Mouse (Mus musculus) frontal cortex, postnatal 10 days (tissue): ENCODE data around the gene Lhb.

Source experiments
- DNase-seq, 2 experiments: peaks; one replicate each; pipeline ENCODE4 v3.0.0; 2022; ENCODE audit warnings: low spot score in 2 of 2, mixed read lengths in 1 of 2

Lhb gene

GRCm38 (mm10) chr7:45413864-45414739 lies 6.5 kb upstream of the Lhb start:
- no peak for DNase-seq

GRCm38 (mm10) chr7:45414740-45415224 lies 5.8 kb upstream of the Lhb start:
- DNase-seq = no peak

GRCm38 (mm10) chr7:45415636-45416035 lies 5.0 kb upstream of the Lhb start:
- no peak for DNase-seq

- DNase-seq = no peak
Observed at GRCm38 (mm10) chr7:45417962-45418492, 2.6 kb upstream of the Lhb start.

- DNase-seq = no peak
Observed at GRCm38 (mm10) chr7:45419859-45420614, 583 bp upstream of the Lhb start.

GRCm38 (mm10) chr7:45421194-45421593 lies 574 bp downstream of the Lhb start:
- no peak for DNase-seq

- no peak for DNase-seq
Observed at GRCm38 (mm10) chr7:45426556-45426955, 5.9 kb downstream of the Lhb start.

GRCm38 (mm10) chr7:45433835-45434202 lies 13.2 kb downstream of the Lhb start:
- no peak for DNase-seq

- peak; percentile 100 for DNase-seq
Observed at GRCm38 (mm10) chr7:45434203-45435015, 13.8 kb downstream of the Lhb start, which contains the start of gene Gys1. TSS of gene Gys1 (plus strand) at chr7:45434844.

GRCm38 (mm10) chr7:45435038-45435437 lies 14.4 kb downstream of the Lhb start:
- no peak for DNase-seq

- DNase-seq = no peak
Observed at GRCm38 (mm10) chr7:45436444-45436843, 15.8 kb downstream of the Lhb start.

GRCm38 (mm10) chr7:45437046-45437445 lies 16.4 kb downstream of the Lhb start:
- no peak for DNase-seq

- no peak for DNase-seq
Observed at GRCm38 (mm10) chr7:45437521-45438276, 17.1 kb downstream of the Lhb start, which contains the start of gene Ruvbl2. TSS of gene Ruvbl2 (minus strand) at chr7:45438096.

GRCm38 (mm10) chr7:45443526-45444420 lies 23.2 kb downstream of the Lhb start:
- DNase-seq = no peak

GRCm38 (mm10) chr7:45446589-45446988 lies 26.0 kb downstream of the Lhb start:
- DNase-seq = no peak

- DNase-seq = no peak
Observed at GRCm38 (mm10) chr7:45447325-45447990, 26.8 kb downstream of the Lhb start.

GRCm38 (mm10) chr7:45449974-45450373 lies 29.4 kb downstream of the Lhb start:
- DNase-seq = no peak

GRCm38 (mm10) chr7:45451344-45451982 lies 30.8 kb downstream of the Lhb start:
- DNase-seq = peak in 1 of 2 experiments; percentile 78

- DNase-seq = no peak
Observed at GRCm38 (mm10) chr7:45454971-45455370, 34.4 kb downstream of the Lhb start.
